Mouse (Mus musculus): Measurements from ENCODE around the gene Hesx1.

DNA sequence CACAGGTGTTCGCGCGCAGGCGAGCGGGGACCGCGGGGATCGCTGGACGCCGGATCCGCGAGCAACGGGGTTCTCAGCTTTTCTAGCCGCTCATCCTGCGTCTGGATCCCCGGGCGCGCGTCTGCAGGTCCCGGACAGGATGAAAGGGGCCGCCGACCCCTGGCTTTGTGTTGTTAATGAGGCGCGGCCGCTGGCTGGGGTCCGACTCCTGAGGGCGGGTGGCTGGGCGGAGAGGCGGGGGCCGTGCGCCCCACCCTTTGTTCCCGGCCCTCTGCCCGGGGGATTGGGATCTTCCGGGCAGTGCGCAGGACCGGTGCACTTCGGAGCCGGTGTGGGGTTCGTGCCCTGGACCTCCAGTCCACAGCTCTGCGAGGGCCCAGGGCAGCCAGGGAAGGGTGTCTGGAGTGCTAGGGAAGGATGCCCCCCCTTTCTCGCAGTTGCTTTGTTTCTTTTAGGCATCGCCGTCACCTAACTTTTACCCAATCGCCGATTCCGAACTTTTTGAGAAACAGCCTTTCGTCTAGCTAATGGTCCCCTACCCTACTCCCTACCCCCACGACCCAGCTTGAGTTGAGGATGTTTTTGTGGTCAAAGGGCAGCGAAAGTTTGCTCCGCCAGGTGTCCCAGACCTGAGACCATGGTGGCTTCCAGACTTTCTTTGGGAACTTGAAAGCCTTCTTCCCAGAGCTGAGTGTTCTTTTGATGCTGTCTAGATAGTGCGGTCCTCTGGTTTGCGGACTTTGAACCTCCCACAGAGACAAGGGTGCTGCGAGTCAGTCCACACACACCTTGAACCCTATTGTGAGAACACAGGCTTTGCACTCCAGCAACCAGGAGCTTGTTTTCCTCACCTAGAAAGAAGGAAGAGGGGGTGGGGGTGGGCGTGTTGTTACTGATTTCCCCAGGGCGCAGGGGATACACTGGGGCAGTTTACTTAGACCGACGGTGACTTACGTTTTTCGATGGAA, 45.3 kb downstream of the Hesx1 start:
- TF ChIP-seq CTCF (IDR thresholded peaks at IDR 0.05; ENCODE audit: extremely low read depth, insufficient read depth, low read length) (no peak), POLR2A (IDR thresholded peaks at IDR 0.05; ENCODE audit: extremely low read depth, insufficient read depth, low read length) (no peak)
